Mouse (Mus musculus) adrenal gland, postnatal 36 days (tissue): ENCODE measurements around the gene Hist1h4h. TPM values are rescaled to one million over a fixed set of nuclear protein-coding genes. Genes with fewer than 3 reads are reported as not detected.
"Not testable (repeated sequence)": the region's sequence is repeated elsewhere in the genome, so short reads cannot be mapped to it uniquely, and the experiment has no call there.

Experiments
- DNase-seq, 2 experiments: peaks; one replicate each; pipeline ENCODE4 v3.0.0; 2021; ENCODE audit warnings: mixed read lengths in 1 of 2
- microRNA-seq: library from miRNA; unstranded; fragments of <30 nt; microRNA quantifications from one replicate; pipeline ENCODE4 v1.2.0, GENCODE M21; 2021
- total RNA-seq, 2 experiments: library from RNA; stranded (reverse); gene quantifications; 2 replicates each; pipeline ENCODE4 v1.2.3; 2021

The Hist1h4h gene
- total RNA-seq, 2 experiments from 2014 or later = 443 to 473 TPM

DNA sequence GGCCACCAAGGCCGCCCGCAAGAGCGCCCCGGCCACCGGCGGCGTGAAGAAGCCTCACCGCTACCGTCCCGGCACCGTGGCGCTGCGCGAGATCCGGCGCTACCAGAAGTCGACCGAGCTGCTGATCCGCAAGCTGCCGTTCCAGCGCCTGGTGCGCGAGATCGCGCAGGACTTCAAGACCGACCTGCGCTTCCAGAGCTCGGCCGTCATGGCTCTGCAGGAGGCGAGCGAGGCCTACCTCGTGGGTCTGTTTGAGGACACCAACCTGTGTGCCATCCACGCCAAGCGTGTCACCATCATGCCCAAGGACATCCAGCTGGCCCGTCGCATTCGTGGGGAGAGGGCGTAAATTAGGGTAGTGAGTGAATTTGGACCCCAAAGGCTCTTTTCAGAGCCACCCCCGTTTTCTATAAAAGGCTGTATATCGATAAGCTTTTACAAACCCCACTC is 45.0 kb downstream of the Hist1h4h start:
- not testable (repeated sequence) for DNase-seq

DNA sequence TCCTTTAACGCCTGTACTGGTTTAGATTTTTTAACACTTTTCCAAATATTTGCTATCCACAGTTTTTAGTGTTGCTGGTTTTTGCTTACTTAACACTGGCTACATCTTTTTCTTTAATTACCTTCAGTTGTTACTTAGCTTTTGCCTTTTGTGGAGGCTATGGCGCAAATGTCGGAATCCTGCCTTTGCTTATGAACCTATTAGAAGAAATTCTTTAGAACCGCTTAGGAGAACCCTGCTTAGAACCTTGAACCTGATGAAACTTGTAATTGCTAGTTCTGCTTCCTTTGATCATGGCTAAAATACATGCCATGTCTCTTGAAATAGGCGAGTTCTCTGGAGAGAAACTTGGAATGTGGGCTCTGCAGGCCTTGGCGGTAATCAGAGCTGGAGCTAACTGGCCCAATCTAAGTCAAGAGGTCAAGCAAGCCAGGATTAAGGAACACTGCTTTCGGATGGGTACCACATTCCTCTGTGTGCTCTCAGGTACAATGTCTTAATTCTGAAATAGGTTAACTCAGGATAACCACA is 45.6 kb downstream of the Hist1h4h start:
- no peak for DNase-seq

DNA sequence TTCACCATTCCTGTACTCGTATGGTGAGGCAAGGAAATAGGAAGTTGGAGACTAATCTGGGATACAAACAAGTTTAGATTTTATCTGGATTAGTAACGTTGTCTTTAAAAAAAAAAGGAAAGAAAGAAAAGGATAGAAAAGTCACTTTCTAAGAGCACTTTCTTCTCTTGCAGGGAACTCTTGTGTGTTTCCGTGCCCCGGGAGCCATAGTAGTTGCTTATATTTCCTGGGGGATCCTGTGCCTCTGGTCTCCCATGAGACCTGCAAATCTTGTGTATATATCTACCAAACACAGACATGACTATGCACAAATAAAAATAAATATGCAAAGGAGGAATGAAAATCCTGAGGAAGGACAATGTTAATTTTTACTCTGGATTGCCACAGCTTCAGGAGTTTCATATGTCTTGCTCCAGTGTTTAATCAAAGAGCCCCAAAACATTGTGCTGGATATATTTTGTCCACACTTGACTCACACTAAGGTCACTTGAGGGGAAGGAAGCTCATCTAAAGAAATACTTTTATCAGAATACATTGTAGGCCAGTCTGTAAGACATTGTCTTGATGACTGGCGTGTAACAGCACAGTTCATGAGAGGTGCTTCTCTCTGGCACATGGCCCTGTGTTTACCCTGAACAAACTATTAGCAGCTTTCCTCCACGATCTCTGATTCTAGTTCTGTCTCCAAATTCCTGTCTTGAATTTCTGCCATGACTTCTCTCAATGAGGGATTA is 46.2 kb downstream of the Hist1h4h start:
- DNase-seq = no peak

DNA sequence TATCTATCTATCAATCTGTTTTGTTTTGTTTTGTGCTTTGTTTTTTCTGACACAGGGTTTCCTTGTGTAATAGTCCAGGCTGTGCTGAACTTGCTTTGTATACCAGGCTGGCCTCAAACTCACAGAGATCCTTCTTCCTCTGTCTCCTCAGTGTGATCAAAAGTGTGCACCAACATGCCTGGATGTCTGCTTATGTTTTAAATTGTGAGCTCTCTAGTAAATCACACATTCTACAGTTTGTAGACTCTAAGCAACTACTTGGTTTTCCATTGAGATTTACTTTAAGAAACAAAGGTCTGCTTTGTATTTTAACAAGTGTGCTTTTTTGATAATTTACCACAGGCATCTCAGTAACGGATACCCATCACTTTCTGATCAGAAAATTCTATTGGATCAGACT is 47.0 kb downstream of the Hist1h4h start:
- DNase-seq = no peak

Small RNAs within 50 kb of the gene (microRNA-seq; reads per million reads assigned to microRNA genes)
- gene Gm44297 = not detected
- gene Gm44359 = not detected
- not detected for gene Gm44394
- 0.75 reads per million for gene n-TStga1

Other genes starting within 250 kb of the Hist1h4h start
- 10 to 100 TPM; 19.4 to 21.2 TPM for gene Zfp322a, start 161.8 kb upstream of the Hist1h4h start, total RNA-seq
- 1 to 10 TPM; 6.9 to 8.3 TPM for gene Abt1, start 107.2 kb upstream of the Hist1h4h start, total RNA-seq
- gene Btn1a1, start 65.1 kb upstream of the Hist1h4h start, total RNA-seq = not detected
- gene Btn2a2, start 42.2 kb upstream of the Hist1h4h start, total RNA-seq = not detected
- 10 to 100 TPM; 49.7 to 55.2 TPM for gene Hist1h2af, start 2.9 kb downstream of the Hist1h4h start, total RNA-seq
- 10 to 100 TPM; 13.9 to 17.7 TPM for gene Hist1h3g, start 4.4 kb downstream of the Hist1h4h start, total RNA-seq
- gene Hist1h2bh, start 12.3 kb downstream of the Hist1h4h start, total RNA-seq = 1 to 10 TPM; 4.2 to 4.7 TPM
- gene Hist1h3f, start 13.0 kb downstream of the Hist1h4h start, total RNA-seq = 10 to 100 TPM; 23.4 to 24.4 TPM
- 100 to 1,000 TPM; 112 to 118 TPM for gene Hist1h4f, start 20.6 kb downstream of the Hist1h4h start, total RNA-seq
- gene Hist1h1d, start 22.2 kb downstream of the Hist1h4h start, total RNA-seq = 1 to 10 TPM; 4.5 to 4.9 TPM
- gene Hist1h3e, start 31.3 kb downstream of the Hist1h4h start, total RNA-seq = 10 to 100 TPM; 56.1 to 72.9 TPM
- gene Hist1h2ae, start 40.2 kb downstream of the Hist1h4h start, total RNA-seq = 1 to 10 TPM; 9.2 to 9.6 TPM
- 100 to 1,000 TPM; 105 to 116 TPM for gene Hist1h2bg, start 40.3 kb downstream of the Hist1h4h start, total RNA-seq
- gene Hist1h2bf, start 43.1 kb downstream of the Hist1h4h start, total RNA-seq = 10 to 100 TPM; 34.6 to 44.5 TPM
- 10 to 100 TPM in 1 of 2 experiments, 1 to 10 TPM in 1; 8.1 to 13.6 TPM for gene Hist1h2ad, start 43.3 kb downstream of the Hist1h4h start, total RNA-seq
- gene Hist1h3d, start 44.7 kb downstream of the Hist1h4h start, total RNA-seq = 1 to 10 TPM; 7.4 TPM
- 100 to 1,000 TPM; 159 to 164 TPM for gene Hist1h4d, start 50.5 kb downstream of the Hist1h4h start, total RNA-seq
- gene Hist1h2be, start 90.1 kb downstream of the Hist1h4h start, total RNA-seq = 10 to 100 TPM; 12.1 to 13.4 TPM
- gene Hist1h1e, start 91.5 kb downstream of the Hist1h4h start, total RNA-seq = 10 to 100 TPM; 49.5 to 74.0 TPM
- 1 to 10 TPM; 3.0 to 3.1 TPM for gene Hist1h2ac, start 152.9 kb downstream of the Hist1h4h start, total RNA-seq
- 100 to 1,000 TPM; 138 to 161 TPM for gene Hist1h2bc, start 153.1 kb downstream of the Hist1h4h start, total RNA-seq
- under 1 TPM; 0.33 to 0.46 TPM for gene Hist1h1t, start 164.8 kb downstream of the Hist1h4h start, total RNA-seq
- gene Hist1h4c, start 167.4 kb downstream of the Hist1h4h start, total RNA-seq = 100 to 1,000 TPM; 101 to 109 TPM
- gene Hfe, start 179.8 kb downstream of the Hist1h4h start, total RNA-seq = 10 to 100 TPM; 29.2 to 49.8 TPM
- 100 to 1,000 TPM; 145 to 279 TPM for gene Hist1h1c, start 207.8 kb downstream of the Hist1h4h start, total RNA-seq
- 10 to 100 TPM; 20.5 to 26.8 TPM for gene Hist1h3c, start 214.6 kb downstream of the Hist1h4h start, total RNA-seq
- gene Hist1h2bb, start 215.7 kb downstream of the Hist1h4h start, total RNA-seq = 10 to 100 TPM; 34.0 to 41.3 TPM
- 10 to 100 TPM; 58.1 to 68.0 TPM for gene Hist1h2ab, start 220.1 kb downstream of the Hist1h4h start, total RNA-seq
- 10 to 100 TPM; 54.7 to 79.9 TPM for gene Hist1h3b, start 221.2 kb downstream of the Hist1h4h start, total RNA-seq
- gene Hist1h4b, start 226.0 kb downstream of the Hist1h4h start, total RNA-seq = 100 to 1,000 TPM; 115 to 122 TPM
- 10 to 100 TPM; 59.8 to 61.2 TPM for gene Hist1h4a, start 230.2 kb downstream of the Hist1h4h start, total RNA-seq
- 10 to 100 TPM; 55.1 to 59.3 TPM for gene Hist1h3a, start 231.3 kb downstream of the Hist1h4h start, total RNA-seq
- gene Hist1h1a, start 232.6 kb downstream of the Hist1h4h start, total RNA-seq = 10 to 100 TPM; 35.0 to 39.8 TPM
- gene Trim38, start 238.9 kb downstream of the Hist1h4h start, total RNA-seq = under 1 TPM; 0.16 to 0.23 TPM